Mouse (Mus musculus): ENCODE measurements at regions not wholly inside any gene's neighbourhood (a gene's known extent, or its start where the extent isn't known, plus 50 kb on each side); places are given as distances from the start of the nearest gene placed in this dataset.
A peak's percentile ranks its signal among the peaks of the same experiment; 100 is the strongest.

DNA sequence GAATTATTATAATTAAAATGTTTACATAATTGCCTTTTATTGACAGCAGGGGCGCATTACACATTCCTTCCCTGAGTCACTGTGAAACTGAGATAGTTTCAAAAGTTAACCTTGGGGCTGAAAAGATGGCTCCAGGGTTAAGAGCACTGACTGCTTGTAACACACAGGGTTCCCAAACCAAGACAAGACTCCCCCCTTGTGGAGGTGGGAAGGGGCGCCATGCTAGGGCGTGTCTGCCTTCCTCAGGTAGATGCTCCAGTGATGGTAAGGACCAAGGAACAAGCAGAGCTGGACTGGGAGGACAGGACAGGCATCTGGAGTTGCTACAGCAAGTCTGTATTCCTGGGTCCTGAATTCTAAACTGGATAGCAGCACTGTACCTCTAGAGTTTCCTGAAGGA, 351.9 kb downstream of the Tbc1d22a start:
- no peak for DNase-seq (ENCODE audit: low read depth, low spot score)

DNA sequence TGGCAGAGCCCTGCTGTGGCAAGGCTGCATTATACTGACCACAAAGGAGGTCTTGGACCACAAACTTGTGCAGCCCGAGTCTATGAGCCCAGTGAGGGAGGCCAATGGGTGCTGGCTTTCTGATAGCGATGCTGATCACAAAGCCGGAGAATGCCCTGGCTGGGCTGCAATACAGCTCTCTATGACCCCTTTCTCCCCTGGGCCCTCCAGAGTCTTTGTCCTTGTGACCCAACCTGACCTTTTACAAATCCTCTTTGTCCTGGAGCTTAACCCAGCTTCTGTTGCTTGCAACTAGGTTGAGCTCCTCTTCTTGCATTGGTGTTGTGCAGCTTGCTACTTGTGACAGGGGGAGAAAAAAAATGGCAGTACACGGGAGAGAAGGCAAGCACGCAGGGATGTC, 360.1 kb downstream of the Tbc1d22a start:
- DNase-seq (ENCODE audit: low read depth, low spot score) = no peak

DNA sequence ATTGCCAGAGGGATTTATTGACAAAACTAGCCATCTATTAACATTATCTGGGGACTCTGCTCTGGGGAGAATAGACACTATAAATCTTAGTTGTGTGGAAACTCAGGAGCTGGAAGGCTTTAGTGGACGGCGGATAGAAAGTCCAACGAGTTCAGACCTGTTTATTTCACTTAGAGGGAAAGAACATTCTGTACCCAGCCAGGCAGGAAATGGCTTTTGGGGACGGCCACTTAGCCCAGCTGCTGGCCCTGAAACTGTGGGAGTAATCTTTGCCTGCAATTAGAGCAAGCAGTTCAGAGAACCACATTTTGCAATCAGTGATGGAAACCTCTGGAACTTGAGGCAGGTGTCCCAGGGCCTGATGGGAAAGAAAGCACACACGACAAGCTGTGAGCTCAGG, 362.4 kb downstream of the Tbc1d22a start:
- no peak for DNase-seq (ENCODE audit: low read depth, low spot score)

DNA sequence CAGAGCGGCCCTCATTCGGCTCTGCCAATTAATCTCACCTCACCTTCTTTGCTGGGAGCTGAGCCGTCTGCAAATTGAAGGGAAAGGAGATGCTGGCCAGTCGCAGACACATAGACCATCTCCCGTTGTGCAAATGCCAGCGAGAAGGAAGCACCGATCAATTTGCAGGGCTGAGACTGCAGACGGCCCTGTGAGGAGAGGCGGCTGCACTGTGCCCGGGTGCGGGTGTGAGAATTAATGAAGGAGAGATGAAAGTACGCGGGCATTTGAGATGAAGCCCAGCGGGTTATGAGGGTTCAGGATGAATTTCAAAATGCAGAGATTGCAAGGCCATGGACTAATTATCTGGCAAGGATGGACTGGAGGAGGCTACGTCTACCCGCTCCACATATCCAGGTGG, 364.4 kb downstream of the Tbc1d22a start:
- no peak for DNase-seq (ENCODE audit: low read depth, low spot score)

DNA sequence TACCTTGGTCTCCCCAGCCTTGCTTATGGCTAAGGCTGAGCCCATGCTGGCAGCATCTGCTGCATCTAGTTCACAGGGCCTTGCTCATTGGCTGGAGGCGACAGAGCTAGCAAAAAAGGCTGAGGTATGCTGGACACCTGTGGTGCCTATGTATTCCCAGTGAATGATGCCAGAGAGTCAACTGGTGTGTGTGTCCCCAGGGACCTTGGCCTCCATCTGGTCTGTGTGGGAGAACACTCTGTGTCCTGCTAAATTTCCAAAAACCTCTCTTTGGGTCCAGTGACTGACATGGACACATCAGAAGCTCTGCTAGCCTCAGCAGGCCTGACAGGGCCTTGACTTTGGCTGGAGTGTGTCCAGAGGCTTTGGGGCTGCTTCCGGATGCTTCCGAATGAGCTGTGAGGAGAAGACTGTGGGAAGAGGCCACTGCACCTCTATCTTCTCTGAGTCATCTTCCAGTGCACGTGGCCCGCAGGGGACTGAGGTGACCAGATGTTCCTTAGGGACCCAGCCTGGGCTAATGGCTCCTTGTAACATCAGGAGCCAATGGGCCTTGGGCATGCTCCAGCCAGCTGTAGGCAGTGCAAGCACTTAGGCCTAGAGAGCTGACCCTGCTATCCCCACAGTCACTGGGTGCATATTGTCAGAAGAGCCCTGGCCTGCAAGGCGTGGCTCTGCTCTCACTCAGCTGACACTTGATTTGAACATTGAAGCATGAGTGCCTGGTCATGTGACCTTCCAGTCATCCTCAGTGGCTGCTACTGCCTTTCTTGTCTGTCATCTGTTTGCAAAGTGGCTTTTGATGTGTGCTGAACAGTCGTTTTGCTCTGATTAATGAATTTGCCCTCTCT, 368.2 kb downstream of the Tbc1d22a start:
- DNase-seq (ENCODE audit: low read depth, low spot score) = no peak

DNA sequence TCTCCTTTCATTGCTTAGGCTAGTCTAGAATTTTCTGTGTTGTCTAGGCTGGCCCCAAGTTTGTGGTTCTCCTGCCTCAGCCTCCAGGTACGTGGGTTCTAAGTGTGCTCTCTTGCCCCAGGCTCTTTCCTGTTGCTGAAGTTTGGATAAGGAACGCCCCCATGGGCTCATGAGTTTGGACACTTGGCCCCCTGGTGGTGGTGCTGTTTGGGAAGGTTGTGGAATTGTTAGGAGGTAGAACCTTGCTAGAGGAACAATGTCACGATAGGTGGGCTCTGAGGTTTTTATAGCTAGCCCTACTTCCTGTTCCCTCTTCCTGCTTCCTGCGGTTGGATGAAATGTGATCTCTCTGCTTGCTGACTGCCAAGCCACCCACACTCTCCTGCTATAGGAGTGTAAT, 371.5 kb downstream of the Tbc1d22a start:
- peak; percentile 79 for DNase-seq (ENCODE audit: low read depth, low spot score)

DNA sequence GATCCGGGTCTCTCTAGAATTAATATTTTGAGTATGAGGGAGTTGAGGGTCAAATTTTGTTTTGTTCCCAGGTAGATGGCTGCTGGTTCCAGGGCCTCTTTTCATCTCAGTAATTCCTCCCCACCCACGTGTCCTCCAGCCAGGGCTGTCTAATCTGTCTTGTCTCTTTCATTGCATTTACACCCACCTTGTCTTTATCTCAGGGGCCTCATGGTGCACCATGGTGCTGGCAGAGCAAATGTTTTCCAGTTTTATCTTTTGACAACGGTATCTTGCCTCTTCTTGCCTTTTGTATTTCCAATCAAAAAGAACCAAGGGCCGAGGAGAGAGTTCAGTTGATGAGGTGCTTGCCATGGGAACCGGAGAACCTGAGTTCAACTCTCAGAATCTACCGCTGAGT, 372.9 kb downstream of the Tbc1d22a start:
- DNase-seq (ENCODE audit: low read depth, low spot score) = no peak

DNA sequence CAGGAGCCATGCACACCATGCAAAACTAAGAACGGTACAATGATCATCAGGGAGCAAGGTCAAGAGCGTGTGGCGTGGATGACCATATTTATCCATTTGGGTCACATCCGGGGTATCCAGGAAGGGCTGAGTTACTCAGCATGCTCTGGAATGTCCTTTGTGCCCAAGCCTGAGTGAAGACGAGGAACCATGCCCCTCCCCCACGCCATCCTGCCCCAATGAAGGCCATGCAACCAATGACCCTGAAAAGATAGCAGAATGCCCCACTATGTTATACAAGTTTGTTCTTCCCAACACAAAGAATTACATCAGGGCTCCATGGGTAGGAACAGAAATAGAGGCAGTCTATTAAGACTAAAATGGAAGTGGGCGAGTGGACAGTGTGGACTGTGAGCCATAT, 375.8 kb downstream of the Tbc1d22a start:
- DNase-seq (ENCODE audit: low read depth, low spot score) = no peak

DNA sequence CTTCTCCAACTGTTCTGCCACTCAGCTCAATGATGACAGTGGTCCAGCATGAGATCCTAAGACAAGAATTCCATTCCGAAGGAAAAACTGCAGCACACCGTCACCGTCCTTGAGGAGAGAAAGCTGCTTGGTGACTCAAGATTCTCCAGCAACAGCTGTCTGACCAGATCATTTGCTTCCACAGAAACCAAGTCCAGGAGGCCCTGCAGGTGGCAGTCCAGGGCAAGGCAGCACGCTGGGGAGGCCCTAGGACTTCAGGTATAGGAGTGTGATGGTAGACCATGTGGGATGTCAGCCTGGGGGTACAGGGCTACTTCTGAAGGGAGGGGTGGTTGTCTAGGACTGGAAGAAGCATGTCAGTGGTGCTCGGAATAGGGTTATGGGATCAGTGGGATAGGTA, 376.6 kb downstream of the Tbc1d22a start:
- no peak for DNase-seq (ENCODE audit: low read depth, low spot score)

DNA sequence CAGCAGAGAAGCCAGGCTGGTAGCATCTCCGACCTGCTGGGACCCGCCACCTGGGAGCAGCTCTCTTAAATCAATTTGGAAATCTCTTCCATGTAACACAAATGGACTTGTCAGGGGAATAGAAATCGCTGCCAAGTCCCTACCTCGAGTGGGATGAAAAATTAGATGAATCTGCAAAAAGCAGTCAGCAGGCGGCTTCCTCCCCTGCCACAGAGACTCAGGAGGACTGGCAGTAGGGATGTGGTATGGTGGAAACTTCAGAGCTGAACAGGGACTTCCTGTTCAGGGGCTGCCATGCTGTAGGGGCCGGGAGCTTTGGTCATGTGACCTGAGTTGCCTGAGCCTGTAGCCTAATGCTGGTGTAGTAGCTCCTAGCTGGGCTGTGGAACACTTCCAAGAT, 379.1 kb downstream of the Tbc1d22a start:
- DNase-seq (ENCODE audit: low read depth, low spot score) = no peak

DNA sequence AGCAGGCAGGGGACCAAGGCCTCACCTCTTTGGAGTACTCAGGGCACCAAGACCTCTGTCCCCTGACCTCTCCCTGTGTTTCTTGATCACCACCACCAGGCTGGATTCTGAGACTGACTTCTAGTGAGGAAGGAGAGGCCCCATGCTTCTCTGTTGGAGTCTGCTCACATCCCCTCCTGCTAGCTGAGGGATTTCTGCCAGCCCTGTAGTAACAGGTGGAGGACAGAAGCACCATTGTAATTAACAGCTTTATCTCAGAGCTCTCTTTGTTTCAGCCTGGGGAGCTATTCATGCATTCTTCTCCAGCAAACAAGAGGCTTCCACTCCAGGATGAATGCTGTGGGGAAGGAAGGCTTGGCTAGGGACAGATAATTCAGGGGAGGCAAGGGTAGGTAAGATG, 392.2 kb downstream of the Tbc1d22a start:
- peak; percentile 28 for DNase-seq (ENCODE audit: low read depth, low spot score)

DNA sequence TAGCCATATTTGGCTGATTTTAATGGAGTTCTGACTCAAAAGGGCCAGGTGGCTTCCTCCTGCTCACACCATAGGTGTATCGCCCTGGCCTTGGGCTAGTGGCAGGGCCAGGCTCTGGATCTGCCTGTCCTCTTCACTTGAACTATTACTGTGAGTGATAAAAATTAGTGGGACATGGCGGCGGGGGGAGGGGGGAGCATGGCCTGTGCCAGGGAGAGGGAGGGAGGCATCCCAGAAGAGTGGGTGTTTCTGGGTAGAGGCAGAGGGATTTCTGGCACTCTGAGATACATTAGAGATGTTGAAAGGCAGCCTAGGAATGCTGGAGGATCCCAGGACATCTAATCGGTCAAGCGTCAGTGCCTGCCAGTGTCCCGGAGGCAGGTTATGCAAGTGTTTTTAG, 395.4 kb downstream of the Tbc1d22a start:
- DNase-seq (ENCODE audit: low read depth, low spot score) = no peak

DNA sequence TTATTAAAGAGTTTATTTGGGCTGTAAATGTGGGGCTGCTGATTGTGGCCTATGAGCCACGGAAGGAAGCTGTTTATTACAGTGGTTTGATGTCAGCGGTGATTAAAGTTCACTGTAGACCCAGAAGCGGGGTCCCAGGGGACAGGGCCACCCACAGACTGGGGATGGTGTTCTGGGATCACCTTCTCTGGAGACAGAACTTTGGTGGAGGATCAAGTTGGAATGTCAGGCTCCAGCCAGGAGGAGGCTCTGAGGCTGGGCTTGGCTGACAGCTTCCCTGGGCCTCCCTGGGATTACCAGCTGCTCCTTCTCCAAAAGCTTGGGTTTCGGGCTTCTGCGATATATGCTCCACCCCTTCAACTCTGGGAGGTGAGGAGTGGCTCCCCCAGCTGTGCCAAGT, 417.1 kb downstream of the Tbc1d22a start:
- no peak for DNase-seq (ENCODE audit: low read depth, low spot score)

DNA sequence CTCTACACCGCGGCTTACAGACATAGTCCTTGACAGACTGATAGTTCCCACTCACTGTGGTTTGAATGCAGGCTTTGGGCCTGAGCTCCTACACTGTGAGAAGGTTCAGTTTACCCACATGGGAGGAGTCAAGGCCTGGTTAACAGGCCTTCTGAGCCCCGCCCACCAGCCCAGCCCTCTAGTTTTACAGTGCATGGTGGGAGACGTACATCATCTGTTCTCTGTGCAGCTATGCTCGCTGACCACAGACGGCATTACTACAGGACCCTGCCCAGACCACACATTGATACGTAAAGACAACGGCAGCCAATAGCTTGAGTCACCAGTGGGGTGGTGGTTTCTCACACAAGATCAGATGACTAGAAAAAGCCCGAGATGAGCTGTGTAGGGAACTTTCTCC, 431.0 kb downstream of the Tbc1d22a start:
- DNase-seq (ENCODE audit: low read depth, low spot score) = peak; percentile 12

DNA sequence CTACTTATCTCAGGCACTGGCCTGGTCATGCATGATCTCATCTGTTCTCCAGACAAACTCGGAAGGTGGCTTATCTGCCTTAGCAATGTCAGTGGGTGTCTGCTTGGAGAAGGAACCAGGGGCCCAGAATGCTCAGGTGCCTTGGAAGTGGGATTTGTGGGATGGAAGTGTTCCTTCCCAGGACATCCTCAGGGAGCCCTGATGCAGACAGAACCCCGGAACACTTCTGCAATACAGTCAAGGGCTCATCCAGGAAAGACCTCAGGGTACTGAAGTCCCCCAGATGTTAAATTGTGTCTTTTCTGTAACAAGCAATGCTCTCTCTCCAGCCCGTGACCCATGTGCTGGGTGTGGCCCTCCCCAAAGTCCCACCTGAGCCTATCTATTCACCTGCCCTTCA, 433.9 kb downstream of the Tbc1d22a start:
- DNase-seq (ENCODE audit: low read depth, low spot score) = no peak

DNA sequence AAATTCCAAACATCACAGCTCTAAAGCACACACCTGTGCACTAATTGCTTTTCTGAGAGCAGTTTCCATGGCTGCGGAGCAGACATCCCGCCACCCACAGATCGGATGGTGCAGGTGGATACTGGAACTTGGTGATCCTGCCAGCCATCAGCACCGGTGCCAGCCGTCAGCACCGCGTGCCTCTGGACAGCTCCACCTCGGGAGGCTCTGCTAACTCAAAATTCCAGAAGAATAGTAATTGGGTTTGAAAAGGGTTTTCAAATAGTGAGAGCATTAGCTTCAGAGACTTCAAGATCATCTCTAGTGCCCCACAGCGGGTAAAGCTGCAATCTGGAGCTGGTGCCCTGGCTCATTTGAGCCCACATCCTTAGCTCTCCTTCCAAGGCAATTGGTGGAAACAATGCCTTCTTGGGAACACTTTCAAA, 458.8 kb downstream of the Tbc1d22a start:
- no peak for DNase-seq (ENCODE audit: low read depth, low spot score)

DNA sequence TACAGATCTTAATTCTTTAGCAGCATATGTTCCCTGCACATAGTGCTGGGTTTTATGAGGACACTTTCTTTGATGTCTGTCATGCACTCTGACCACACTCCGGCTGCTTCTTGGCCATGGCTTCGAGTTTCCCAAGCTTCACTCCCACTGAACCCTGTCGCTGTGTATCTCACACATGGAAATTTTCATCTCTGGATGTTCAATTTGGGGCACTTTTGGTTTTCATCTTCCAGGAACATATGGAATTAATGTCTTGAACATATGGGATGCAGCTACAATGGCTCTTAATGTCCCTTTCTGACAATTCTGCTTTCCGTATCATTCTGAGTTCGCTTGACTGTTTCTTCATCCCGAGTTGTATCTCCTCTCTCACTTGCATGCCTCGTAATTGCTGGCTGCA, 462.8 kb downstream of the Tbc1d22a start:
- DNase-seq (ENCODE audit: low read depth, low spot score) = no peak

DNA sequence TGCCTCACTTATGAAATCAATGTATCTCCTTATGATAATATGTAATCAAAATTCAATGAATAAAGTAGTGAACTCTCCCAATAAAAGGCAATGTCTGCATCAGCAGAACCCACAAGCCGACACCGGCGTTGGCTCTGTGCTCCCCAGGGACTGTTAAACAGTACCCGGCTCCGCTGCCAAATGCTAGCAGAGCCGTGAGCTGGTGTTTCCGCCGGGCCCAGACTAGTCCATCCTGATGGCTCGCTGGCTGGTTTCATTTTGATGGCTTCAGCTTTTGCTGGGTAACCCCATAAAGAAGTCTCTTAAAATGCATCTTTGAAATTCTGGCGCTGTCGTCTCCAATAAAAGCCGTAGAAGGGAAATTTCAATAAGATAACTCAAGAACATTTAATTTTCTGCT, 468.8 kb downstream of the Tbc1d22a start:
- no peak for DNase-seq (ENCODE audit: low read depth, low spot score)

DNA sequence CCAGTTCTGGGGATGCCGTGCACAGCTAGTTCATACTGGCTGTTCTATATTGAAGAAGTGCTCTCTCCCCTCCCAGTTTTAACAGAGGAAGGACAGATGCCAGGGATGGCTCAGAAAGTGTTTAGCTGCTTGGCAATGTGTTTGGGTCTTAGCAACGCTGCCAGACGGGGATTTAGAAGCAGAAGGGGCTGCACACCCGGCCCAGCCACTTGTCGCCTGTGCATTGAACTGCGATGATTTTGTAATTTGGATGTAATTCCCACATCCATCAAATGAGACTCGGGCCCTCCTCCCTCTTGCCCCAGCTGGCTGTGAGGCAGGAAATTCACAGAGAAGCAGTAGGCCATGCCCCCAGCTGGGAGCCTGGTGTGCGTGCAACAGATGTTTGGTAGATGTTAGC, 475.4 kb downstream of the Tbc1d22a start:
- DNase-seq (ENCODE audit: low read depth, low spot score) = no peak

DNA sequence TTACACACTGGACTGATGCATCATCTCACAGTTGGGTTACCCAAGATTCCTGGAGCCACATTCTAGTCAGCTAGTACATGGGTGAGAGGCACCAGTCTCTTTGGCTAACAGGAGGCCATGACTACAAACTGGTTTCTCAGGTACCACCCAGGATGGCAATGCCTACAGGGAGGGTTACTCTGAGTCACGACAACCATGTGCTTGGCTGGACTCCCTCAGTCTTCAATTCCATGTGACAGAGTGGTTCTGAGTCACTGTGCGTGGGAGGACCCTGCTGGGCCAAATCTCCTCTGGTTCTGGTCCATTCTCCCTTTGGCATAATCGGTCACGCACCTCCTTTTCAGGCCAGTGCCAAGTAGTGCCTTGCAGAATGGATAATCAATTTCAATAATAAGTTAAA, 482.5 kb downstream of the Tbc1d22a start:
- no peak for DNase-seq (ENCODE audit: low read depth, low spot score)

DNA sequence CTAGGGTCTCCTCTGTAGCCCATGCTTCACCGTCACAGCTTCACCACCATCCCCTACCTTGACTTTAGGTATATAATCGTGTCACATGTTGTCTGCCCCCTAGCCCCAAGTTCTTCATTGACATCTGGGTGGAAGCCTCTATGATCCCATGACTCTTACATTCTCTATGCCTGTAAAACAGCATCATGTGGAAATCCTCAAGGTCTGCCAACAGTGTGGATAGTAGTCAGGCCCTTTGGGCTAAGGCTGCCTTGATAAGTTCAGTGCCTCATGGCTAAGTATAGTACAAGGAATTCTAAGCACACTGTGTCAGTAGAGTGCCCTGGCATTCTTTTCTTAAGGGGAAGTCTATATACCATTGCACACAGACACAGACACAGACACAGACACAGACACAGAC, 496.2 kb downstream of the Tbc1d22a start:
- DNase-seq (ENCODE audit: low read depth, low spot score) = no peak

DNA sequence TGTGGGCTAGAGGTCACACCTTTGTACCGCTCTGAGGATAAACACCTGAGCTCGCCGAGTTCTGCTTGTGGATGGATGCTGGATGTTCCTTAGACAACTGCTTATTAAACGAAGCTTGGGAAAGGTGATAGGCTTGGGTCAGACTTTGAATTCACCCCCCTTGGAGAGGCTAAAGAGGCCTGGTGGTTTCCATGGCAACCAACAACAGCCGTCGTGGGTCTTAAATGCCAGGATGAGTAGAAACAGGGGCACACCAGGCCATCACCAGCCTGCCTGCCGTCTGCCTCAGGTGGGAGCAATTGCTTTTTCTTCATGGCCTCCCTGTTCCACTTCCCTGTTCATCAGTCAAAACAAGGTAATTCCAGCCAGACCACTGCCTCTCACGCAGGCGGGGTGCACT, 504.1 kb downstream of the Tbc1d22a start:
- peak; percentile 20 for DNase-seq (ENCODE audit: low read depth, low spot score)

DNA sequence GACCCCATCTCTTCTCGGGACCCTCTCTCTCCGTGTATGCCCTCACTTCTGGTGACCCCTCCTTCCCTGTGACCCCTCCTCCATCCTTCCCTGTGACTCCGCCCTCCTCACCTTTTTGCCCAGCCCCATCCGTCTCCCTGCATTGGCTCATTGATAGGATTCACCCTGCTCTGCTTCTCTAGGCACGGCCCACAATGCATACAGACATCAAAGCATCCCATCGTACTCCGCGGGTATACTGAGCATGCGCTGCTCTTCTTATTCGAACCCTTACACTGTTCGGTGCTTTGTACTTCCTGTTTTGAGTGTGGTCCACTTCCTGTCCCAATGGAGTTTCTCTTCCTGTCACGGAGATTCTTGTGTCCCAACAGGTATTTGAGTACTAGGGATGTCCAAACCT, 504.8 kb downstream of the Tbc1d22a start:
- no peak for DNase-seq (ENCODE audit: low read depth, low spot score)

DNA sequence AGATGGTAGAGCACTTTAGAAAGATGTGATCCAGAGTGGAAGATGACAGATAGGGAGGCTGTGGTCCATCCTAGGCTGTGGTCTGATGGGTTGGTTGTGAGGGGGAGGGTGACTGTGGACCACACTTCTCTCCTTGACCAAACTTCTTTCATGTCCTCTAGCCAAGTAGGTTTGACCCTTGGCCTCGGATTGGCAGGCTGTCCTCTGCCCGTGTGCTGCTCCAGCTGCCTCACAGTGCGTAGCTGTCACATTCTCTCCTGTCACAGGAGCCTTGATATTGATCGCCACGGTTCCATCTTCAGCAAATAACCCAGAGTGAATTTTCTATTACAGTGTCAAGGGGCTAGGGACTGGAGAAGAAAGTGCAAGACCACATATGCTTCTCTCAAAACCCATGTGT, 506.9 kb downstream of the Tbc1d22a start:
- no peak for DNase-seq (ENCODE audit: low read depth, low spot score)

All from ZHBTc4 (cell line).